Mouse (Mus musculus): ENCODE measurements around the gene Psma7.

Gene Psma7

GRCm38 (mm10) chr2:180025135-180025860 is 16.9 kb downstream of the Psma7 start:
- CTCF ChIA-PET: interaction anchor here in 3 of 4 experiments (0.5 to 1.8 kb wide), 5 partner anchors 26 to 226 kb away, joined by 3 to 23 read pairs (median 5); no protein-coding TSS in a partner anchor
- POLR2A ChIA-PET: interaction anchor here (0.8 to 6.1 kb wide), 36 partner anchors 8 to 248 kb away, joined by 3 to 99 read pairs (median 6); partner anchors contain the start of genes Psma7 (in 3 of the 4), Ss18l1 (in 3 of the 4), Rps21 (in 2 of the 4) and Cables2 (in 1 of the 4)

GRCm38 (mm10) chr2:180024401-180025098 is 17.7 kb downstream of the Psma7 start, which contains the start of gene Lsm14b:
TSS of gene Lsm14b (plus strand) at chr2:180024987.
- CTCF ChIA-PET: interaction anchor here in 3 of 4 experiments (0.5 to 1.8 kb wide), 5 partner anchors 26 to 104 kb away, joined by 3 to 23 read pairs (median 5); no protein-coding TSS in a partner anchor
- POLR2A ChIA-PET: interaction anchor here (0.6 to 6.1 kb wide), 51 partner anchors 9 to 432 kb away, joined by 3 to 99 read pairs (median 5); partner anchors contain the start of genes Mtg2 (in 3 of the 4), Psma7 (in 3 of the 4), Ss18l1 (in 3 of the 4) and Osbpl2 (in 2 of the 4)

GRCm38 (mm10) chr2:180022751-180023150 is 19.5 kb downstream of the Psma7 start:
- ChIA-PET CTCF (no interaction called here), POLR2A (interaction anchor here in 1 of 4 experiments (0.7 kb wide), 1 partner anchor 62 kb away, joined by 3 read pairs; no protein-coding TSS in a partner anchor)

GRCm38 (mm10) chr2:180020919-180021318 is 21.3 kb downstream of the Psma7 start:
- POLR2A ChIA-PET: interaction anchor here in 2 of 4 experiments (1.1 to 1.5 kb wide), 7 partner anchors 10 to 50 kb away, joined by 3 to 7 read pairs (median 5); partner anchors contain the start of genes Psma7 (in 2 of the 2), Ss18l1 (in 2 of the 2) and Mtg2 (in 1 of the 2)
- CTCF ChIA-PET: interaction anchor here in 3 of 4 experiments (1.3 to 1.8 kb wide), 3 partner anchors 30 kb away, joined by 4 to 9 read pairs (median 6); no protein-coding TSS in a partner anchor

GRCm38 (mm10) chr2:180020091-180020661 is 22.1 kb downstream of the Psma7 start:
- CTCF ChIA-PET: interaction anchor here (0.5 to 1.8 kb wide), 4 partner anchors 27 to 31 kb away, joined by 4 to 9 read pairs (median 6); no protein-coding TSS in a partner anchor
- POLR2A ChIA-PET: interaction anchor here in 2 of 4 experiments (1.1 to 1.5 kb wide), 6 partner anchors 9 to 51 kb away, joined by 3 to 7 read pairs (median 6); partner anchors contain the start of genes Psma7 (in 2 of the 2), Ss18l1 (in 2 of the 2) and Mtg2 (in 1 of the 2)

GRCm38 (mm10) chr2:180018573-180018972 is 23.7 kb downstream of the Psma7 start:
- ChIA-PET CTCF (interaction anchor here in 2 of 4 experiments (0.5 to 1.7 kb wide), 2 partner anchors 26 to 33 kb away, joined by 4 to 7 read pairs; no protein-coding TSS in a partner anchor), POLR2A (interaction anchor here in 2 of 4 experiments (1.1 to 1.2 kb wide), 2 partner anchors 13 to 30 kb away, joined by 3 to 4 read pairs; no protein-coding TSS in a partner anchor)

GRCm38 (mm10) chr2:180017632-180018031 is 24.6 kb downstream of the Psma7 start:
- CTCF ChIA-PET: interaction anchor here in 1 of 4 experiments (1.7 kb wide), 1 partner anchor 34 kb away, joined by 7 read pairs; no protein-coding TSS in a partner anchor

GRCm38 (mm10) chr2:180013686-180014085 is 28.5 kb downstream of the Psma7 start:
- POLR2A ChIA-PET: interaction anchor here in 1 of 4 experiments (0.5 kb wide), 1 partner anchor 229 kb away, joined by 3 read pairs; no protein-coding TSS in a partner anchor
- CTCF ChIA-PET: interaction anchor here in 1 of 4 experiments (1.2 kb wide), 1 partner anchor 37 kb away, joined by 5 read pairs; no protein-coding TSS in a partner anchor

More at GRCm38 (mm10) chr2:180017632-180018031, 24.6 kb downstream of the Psma7 start:
- POLR2A ChIA-PET: interaction anchor here in 1 of 4 experiments (0.9 to 1.2 kb wide), 2 partner anchors 25 to 29 kb away, joined by 4 to 5 read pairs; partner anchors contain the start of genes Psma7 and Ss18l1

- ChIA-PET CTCF (interaction anchor here in 2 of 4 experiments (1.0 to 1.1 kb wide), 2 partner anchors 9 to 40 kb away, joined by 3 to 6 read pairs; no protein-coding TSS in a partner anchor), POLR2A (interaction anchor here in 2 of 4 experiments (0.6 to 1.2 kb wide), 6 partner anchors 9 to 102 kb away, joined by 3 to 4 read pairs (median 3); partner anchors contain the start of gene Lsm14b (in 1 of the 2))
These were observed 30.9 kb downstream of the Psma7 start for GRCm38 (mm10) chr2:180011370-180011769.

- POLR2A ChIA-PET: interaction anchor here in 2 of 4 experiments (0.6 to 1.3 kb wide), 7 partner anchors 10 to 101 kb away, joined by 3 to 4 read pairs (median 3); partner anchors contain the start of gene Lsm14b (in 1 of the 2)
These were observed 31.5 kb downstream of the Psma7 start for GRCm38 (mm10) chr2:180010686-180011085.

GRCm38 (mm10) chr2:180006352-180007017 is 35.7 kb downstream of the Psma7 start:
- ChIA-PET CTCF (no interaction called here), POLR2A (interaction anchor here in 2 of 4 experiments (0.9 to 1.7 kb wide), 4 partner anchors 12 to 70 kb away, joined by 3 to 8 read pairs (median 3); partner anchors contain the start of gene Lsm14b (in 1 of the 2))

More at GRCm38 (mm10) chr2:180010686-180011085, 31.5 kb downstream of the Psma7 start:
- CTCF ChIA-PET: interaction anchor here in 3 of 4 experiments (0.7 to 1.1 kb wide), 4 partner anchors 9 to 785 kb away, joined by 3 to 12 read pairs (median 6); no protein-coding TSS in a partner anchor

GRCm38 (mm10) chr2:180005656-180006351 is 36.4 kb downstream of the Psma7 start:
- CTCF ChIA-PET: interaction anchor here in 1 of 4 experiments (0.6 kb wide), 1 partner anchor 1465 kb away, joined by 7 read pairs; no protein-coding TSS in a partner anchor
- POLR2A ChIA-PET: interaction anchor here in 2 of 4 experiments (0.9 to 1.7 kb wide), 4 partner anchors 13 to 69 kb away, joined by 3 to 8 read pairs (median 3); partner anchors contain the start of gene Lsm14b (in 1 of the 2)

- POLR2A ChIA-PET: interaction anchor here (0.5 to 1.6 kb wide), 6 partner anchors 13 to 197 kb away, joined by 3 to 4 read pairs (median 3); partner anchors contain the start of gene Lsm14b (in 1 of the 4)
- CTCF ChIA-PET: interaction anchor here in 2 of 4 experiments (0.6 to 1.6 kb wide), 2 partner anchors 9 to 61 kb away, joined by 3 to 4 read pairs; no protein-coding TSS in a partner anchor
These were observed 40.6 kb downstream of the Psma7 start for GRCm38 (mm10) chr2:180001635-180002034.

GRCm38 (mm10) chr2:179998431-179998830 is 43.8 kb downstream of the Psma7 start:
- ChIA-PET POLR2A (interaction anchor here in 3 of 4 experiments (0.5 to 2.7 kb wide), 14 partner anchors 9 to 701 kb away, joined by 3 to 18 read pairs (median 4); partner anchors contain the start of gene Lsm14b (in 2 of the 3)), CTCF (interaction anchor here in 2 of 4 experiments (1.0 to 1.1 kb wide), 2 partner anchors 44 to 53 kb away, joined by 3 to 4 read pairs; partner anchors contain the start of gene Psma7 (in 1 of the 2))

- ChIA-PET CTCF (no interaction called here), POLR2A (interaction anchor here in 1 of 4 experiments (1.2 to 1.9 kb wide), 2 partner anchors 11 to 32 kb away, joined by 4 to 5 read pairs; partner anchors contain the start of gene Lsm14b)
These were observed 49.2 kb downstream of the Psma7 start for GRCm38 (mm10) chr2:179993071-179993470.

Data from embryonic stem cell, embryonic (primary cell).